Mouse (Mus musculus): ENCODE measurements around the gene Actl9. TPM values are rescaled to one million over a fixed set of nuclear protein-coding genes. Genes with fewer than 3 reads are reported as not detected.

The Actl9 gene
- polyA plus RNA-seq, 1 experiment from 2014 or later, result not detected

Other genes starting within 250 kb of the Actl9 start
- gene Olfr239, start 241.6 kb upstream of the Actl9 start, polyA plus RNA-seq (2014; fragmentation: Nextera tagmentation; extraction: Ambion mirVana), result not detected in 2 replicates
- gene Olfr1564, start 211.2 kb upstream of the Actl9 start, polyA plus RNA-seq (2014; fragmentation: Nextera tagmentation; extraction: Ambion mirVana), result 0.05 and 0.08 TPM in 2 replicates
- 27.9 and 28.2 TPM in 2 replicates for gene Zfp955a, start 177.8 kb upstream of the Actl9 start, polyA plus RNA-seq (2014; fragmentation: Nextera tagmentation; extraction: Ambion mirVana)
- not detected in 2 replicates for gene Olfr63, start 168.2 kb upstream of the Actl9 start, polyA plus RNA-seq (2014; fragmentation: Nextera tagmentation; extraction: Ambion mirVana)
- gene Zfp955b, start 143.4 kb upstream of the Actl9 start, polyA plus RNA-seq (2014; fragmentation: Nextera tagmentation; extraction: Ambion mirVana), result 18.5 and 20.3 TPM in 2 replicates
- 19.3 and 22.9 TPM in 2 replicates for gene Zfp81, start 74.0 kb upstream of the Actl9 start, polyA plus RNA-seq (2014; fragmentation: Nextera tagmentation; extraction: Ambion mirVana)
- gene Zfp101, start 38.3 kb upstream of the Actl9 start, polyA plus RNA-seq (2014; fragmentation: Nextera tagmentation; extraction: Ambion mirVana), result 14.4 and 15.9 TPM in 2 replicates
- gene Adamts10, start 91.3 kb downstream of the Actl9 start, polyA plus RNA-seq (2014; fragmentation: Nextera tagmentation; extraction: Ambion mirVana), result 45.9 and 57.2 TPM in 2 replicates
- gene Myo1f, start 122.8 kb downstream of the Actl9 start, polyA plus RNA-seq (2014; fragmentation: Nextera tagmentation; extraction: Ambion mirVana), result 1.0 and 2.8 TPM in 2 replicates
- 91.1 and 111 TPM in 2 replicates for gene Zfp414, start 196.2 kb downstream of the Actl9 start, polyA plus RNA-seq (2014; fragmentation: Nextera tagmentation; extraction: Ambion mirVana)
- gene Pram1, start 205.2 kb downstream of the Actl9 start, polyA plus RNA-seq (2014; fragmentation: Nextera tagmentation; extraction: Ambion mirVana), result 0.68 and 0.71 TPM in 2 replicates